In the genomic region with DNA sequence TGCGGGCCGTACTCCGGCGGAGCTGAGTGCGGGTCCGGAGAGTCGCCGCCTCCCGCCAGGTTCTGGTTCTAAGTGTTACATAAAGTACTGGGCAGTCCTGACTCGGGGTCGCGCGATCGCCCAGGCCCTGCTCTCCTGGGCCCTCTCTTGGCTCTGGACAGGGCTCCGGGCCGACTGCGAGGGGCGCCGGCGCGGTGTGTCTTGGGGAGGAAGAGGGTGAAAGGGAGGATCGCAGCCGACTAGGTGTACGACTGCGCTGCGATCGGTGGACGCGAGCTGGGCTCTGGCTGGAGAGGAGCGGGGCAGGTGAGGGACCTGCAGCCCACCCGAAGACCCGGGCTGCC, we compare ENCODE assay signal across 8 mouse cellular contexts. TPM values are rescaled to one million over a fixed set of nuclear protein-coding genes. Genes with fewer than 3 reads are reported as not detected.
DNase-seq lines count a peak whose midpoint lies in the region; ATAC-seq and TF ChIP-seq lines count a peak whose summit lies in the region.

No protein-coding gene starts in this region.

- TF ChIP-seq CTCF in CH12.LX (conservative IDR thresholded peaks at IDR 0.05 in 1 of 2, IDR thresholded peaks at IDR 0.05 in 1 of 2; ENCODE audit: low read depth in 2 of 2, low read length in 2 of 2) = no peak

- ATAC-seq in heart, embryonic 14.5 days (ENCODE audit: insufficient number of reproducible peaks, insufficient read depth, low FRiP score, low read depth) = no peak
- no peak for ATAC-seq in embryonic facial prominence, embryonic 15.5 days (ENCODE audit: insufficient number of reproducible peaks, low FRiP score, low TSS enrichment, low read depth)
- ATAC-seq in neural tube, embryonic 13.5 days (ENCODE audit: low read depth) = no peak
- ATAC-seq in granulocyte monocyte progenitor cell, adult 5-6 weeks (replicated peaks; ENCODE audit: poor library complexity, severe bottlenecking) = no peak

- DNase-seq in heart, adult 9 months (ENCODE audit: low spot score in 2 of 2) = no peak
- DNase-seq in CH12.LX (ENCODE audit: extremely low read depth) = no peak
- DNase-seq in left cerebral cortex, postnatal 4 days = peak; percentile 45
- DNase-seq in cerebellum, postnatal 25 days = no peak

- H3K4me3 ChIP-seq in heart, embryonic 14.5 days (ENCODE audit: control insufficient read depth in 1 of 2, insufficient read depth in 1 of 2, low read depth in 1 of 2, low read length in 2 of 2) = peak overlapping the region; percentile 86 to 96
- peak overlapping the region; percentile 65 to 77 (median 65) for H3K4me3 ChIP-seq in CH12.LX (replicated peaks in 1 of 3; ENCODE audit: low read depth in 2 of 3, low read length in 2 of 3, poor library complexity in 1 of 3)
- H3K4me3 ChIP-seq in embryonic facial prominence, embryonic 15.5 days (replicated peaks) = peak overlapping the region; percentile 95
- peak overlapping the region; percentile 98 for H3K4me3 ChIP-seq in neural tube, embryonic 13.5 days

- no peak for TF ChIP-seq EP300 in CH12.LX (IDR thresholded peaks at IDR 0.05; ENCODE audit: low read length)

- intact Hi-C loops in left cerebral cortex, postnatal 4 days (cut with DNase I) = loop anchor here (10.0 kb wide), 1 partner anchor 147 kb away; the partner anchor contains the start of gene 1700016D06Rik

- H3K9ac ChIP-seq in heart, embryonic 14.5 days (ENCODE audit: low read length) = peak overlapping the region; percentile 97
- H3K9ac ChIP-seq in CH12.LX (ENCODE audit: insufficient read depth, low read depth) = peak overlapping the region; percentile 70
- peak overlapping the region; percentile 95 for H3K9ac ChIP-seq in embryonic facial prominence, embryonic 15.5 days
- H3K9ac ChIP-seq in neural tube, embryonic 13.5 days = peak overlapping the region; percentile 98

- H3K27ac ChIP-seq in heart, embryonic 14.5 days (replicated peaks in 1 of 2; ENCODE audit: control insufficient read depth in 1 of 2, insufficient read depth in 1 of 2, low read depth in 2 of 2, low read length in 2 of 2) = peak overlapping the region; percentile 87 to 99
- peak overlapping the region; percentile 58 for H3K27ac ChIP-seq in CH12.LX (ENCODE audit: insufficient read depth, low read depth)
- H3K27ac ChIP-seq in embryonic facial prominence, embryonic 15.5 days (replicated peaks) = peak overlapping the region; percentile 100
- peak overlapping the region; percentile 100 for H3K27ac ChIP-seq in neural tube, embryonic 13.5 days (replicated peaks)

- 1% methylated on average over 30 of the region's 32 CpGs for WGBS in heart, embryonic 14.5 days
- 0% methylated on average over 32 of the region's 32 CpGs for WGBS in embryonic facial prominence, embryonic 15.5 days
- WGBS in neural tube, embryonic 13.5 days = under 1% methylated on average over 32 of the region's 32 CpGs

- in situ Hi-C loops in CH12.LX (cut with MboI; ENCODE audit: low pct_ligation_motif_present, low pct_unique_long_range_greater_than_20kb, low sequenced_read_pairs) = no loop called here

- no peak for TF ChIP-seq POLR2A in CH12.LX (IDR thresholded peaks at IDR 0.05; ENCODE audit: low read depth, low read length)

- no peaks in the 10 kb centered on the region for H3K27me3 ChIP-seq in heart, embryonic 14.5 days (ENCODE audit: control insufficient read depth, insufficient read depth, low read length)
- no peaks in the 10 kb centered on the region for H3K27me3 ChIP-seq in CH12.LX (replicated peaks)
- no peaks in the 10 kb centered on the region for H3K27me3 ChIP-seq in embryonic facial prominence, embryonic 15.5 days
- H3K27me3 ChIP-seq in neural tube, embryonic 13.5 days = no peaks in the 10 kb centered on the region

- dilution Hi-C loops in CH12.LX (cut with MboI; ENCODE audit: extremely low pct_ligation_motif_present, extremely low pct_unique_long_range_greater_than_20kb, low sequenced_read_pairs) = no loop called here

- peak overlapping the region; percentile 83 for H3K4me2 ChIP-seq in heart, embryonic 14.5 days (ENCODE audit: low read length)
- H3K4me2 ChIP-seq in CH12.LX (ENCODE audit: insufficient read depth, low read depth, poor library complexity, severe bottlenecking) = peak overlapping the region; percentile 17; the same call in 1 of the 2 replicates
- peak overlapping the region; percentile 76 for H3K4me2 ChIP-seq in embryonic facial prominence, embryonic 15.5 days (replicated peaks)
- peak overlapping the region; percentile 70 for H3K4me2 ChIP-seq in neural tube, embryonic 13.5 days

- no peaks in the 10 kb centered on the region for H3K9me3 ChIP-seq in heart, embryonic 14.5 days (ENCODE audit: control insufficient read depth, low read length)
- H3K9me3 ChIP-seq in CH12.LX (replicated peaks; ENCODE audit: low read length) = no peaks in the 10 kb centered on the region
- no peaks in the 10 kb centered on the region for H3K9me3 ChIP-seq in embryonic facial prominence, embryonic 15.5 days (replicated peaks)
- no peaks in the 10 kb centered on the region for H3K9me3 ChIP-seq in neural tube, embryonic 13.5 days

- H3K4me1 ChIP-seq in heart, embryonic 14.5 days (ENCODE audit: control insufficient read depth in 2 of 2, insufficient read depth in 2 of 2, low read length in 2 of 2) = peaks cover 0 to 25% of the 10 kb centered on the region in 2 experiments; a peak in 2 of 4 replicates
- H3K4me1 ChIP-seq in CH12.LX (ENCODE audit: control insufficient read depth in 1 of 2, insufficient read depth in 2 of 2) = peaks cover 10 to 30% of the 10 kb centered on the region in 2 experiments; a peak in 2 of 4 replicates
- H3K4me1 ChIP-seq in embryonic facial prominence, embryonic 15.5 days = peaks cover 19% of the 10 kb centered on the region
- H3K4me1 ChIP-seq in neural tube, embryonic 13.5 days (replicated peaks) = peaks cover 34% of the 10 kb centered on the region

- no peak for TF ChIP-seq RAD21 in CH12.LX (IDR thresholded peaks at IDR 0.05; ENCODE audit: low read depth, low read length)

- peaks cover 14% of the 10 kb centered on the region for H3K36me3 ChIP-seq in heart, embryonic 14.5 days (ENCODE audit: control insufficient read depth, insufficient read depth, low read length)
- H3K36me3 ChIP-seq in CH12.LX (replicated peaks in 1 of 2; ENCODE audit: control insufficient read depth in 1 of 2, insufficient read depth in 1 of 2, low read length in 1 of 2) = peaks cover 12 to 21% of the 10 kb centered on the region in 2 experiments
- peaks cover 11% of the 10 kb centered on the region for H3K36me3 ChIP-seq in embryonic facial prominence, embryonic 15.5 days
- H3K36me3 ChIP-seq in neural tube, embryonic 13.5 days = peaks cover 13% of the 10 kb centered on the region

- H3K79me2 ChIP-seq in CH12.LX (replicated peaks; ENCODE audit: control insufficient read depth, extremely low read depth, insufficient read depth, poor library complexity, severe bottlenecking) = peaks cover 39% of the 10 kb centered on the region

TF ChIP-seq in CH12.LX, 34 proteins besides CTCF, POLR2A, EP300 and RAD21:
- TF ChIP-seq ZC3H11A (IDR thresholded peaks at IDR 0.05; ENCODE audit: low read depth, low read length) = no peak
- TF ChIP-seq KAT2A (IDR thresholded peaks at IDR 0.05; ENCODE audit: insufficient replicate concordance, low read length) = no peak
- no peak for TF ChIP-seq JUND (conservative IDR thresholded peaks at IDR 0.05; ENCODE audit: low read depth, low read length)
- no peak for TF ChIP-seq MAFK (IDR thresholded peaks at IDR 0.05; ENCODE audit: insufficient replicate concordance, low read length)
- TF ChIP-seq MXI1 (IDR thresholded peaks at IDR 0.05; ENCODE audit: low read depth, low read length) = peak; percentile 65; the same call in 1 of the 2 replicates
- no peak for TF ChIP-seq CHD1 (IDR thresholded peaks at IDR 0.05; ENCODE audit: low read depth, low read length)
- no peak for TF ChIP-seq BHLHE40 (IDR thresholded peaks at IDR 0.05; ENCODE audit: low read depth, low read length)

RNA-seq across cellular contexts. Expression of gene Ing1, which starts 2.0 kb away (rescaled TPM):
- polyA plus RNA-seq in heart, embryonic 14.5 days (2014; fragmentation: Nextera tagmentation; extraction: Ambion mirVana) = 25.7 and 26.6 TPM in 2 replicates
- 25.0 and 30.9 TPM in 2 replicates for total RNA-seq in CH12.LX (2012; rRNA removed)
- 33.1 and 33.8 TPM in 2 replicates for total RNA-seq in CH12.LX (2014; rRNA removed)
- 47.8 and 65.3 TPM in 2 replicates for polyA plus RNA-seq in CH12.LX (2012; ENCODE audit: insufficient read length, low read depth)
- 36.3 and 49.5 TPM in 2 replicates for polyA plus RNA-seq in embryonic facial prominence, embryonic 15.5 days (2015; fragmentation: Nextera tagmentation; extraction: Ambion mirVana)
- 10 to 100 TPM; 61.3 to 65.7 TPM for total RNA-seq in left cerebral cortex, postnatal 4 days (2021)
- polyA plus RNA-seq in neural tube, embryonic 13.5 days (2015; fragmentation: Nextera tagmentation; extraction: Ambion mirVana) = 54.4 and 56.9 TPM in 2 replicates
- 33.8 and 43.3 TPM in 2 replicates for total RNA-seq in granulocyte monocyte progenitor cell, adult 5-6 weeks (2014; fragmentation: Nextera tagmentation)
- 40.8 and 49.2 TPM in 2 replicates for total RNA-seq in granulocyte monocyte progenitor cell, adult 5-6 weeks (2017)

RNA-seq across cellular contexts. Expression of gene Cars2, which starts 6.8 kb away (rescaled TPM):
- 27.9 and 31.1 TPM in 2 replicates for polyA plus RNA-seq in heart, embryonic 14.5 days (2014; fragmentation: Nextera tagmentation; extraction: Ambion mirVana)
- total RNA-seq in CH12.LX (2012; rRNA removed) (67.1 and 67.4 TPM in 2 replicates), CH12.LX (2014; rRNA removed) (45.6 and 48.5 TPM in 2 replicates)
- polyA plus RNA-seq in CH12.LX (2012; ENCODE audit: insufficient read length, low read depth) = 45.7 and 46.4 TPM in 2 replicates
- 28.7 and 31.4 TPM in 2 replicates for polyA plus RNA-seq in embryonic facial prominence, embryonic 15.5 days (2015; fragmentation: Nextera tagmentation; extraction: Ambion mirVana)
- 10 to 100 TPM; 33.4 to 37.2 TPM for total RNA-seq in left cerebral cortex, postnatal 4 days (2021)
- 25.1 and 25.4 TPM in 2 replicates for polyA plus RNA-seq in neural tube, embryonic 13.5 days (2015; fragmentation: Nextera tagmentation; extraction: Ambion mirVana)
- 51.9 and 58.5 TPM in 2 replicates for total RNA-seq in granulocyte monocyte progenitor cell, adult 5-6 weeks (2014; fragmentation: Nextera tagmentation)
- 38.4 and 39.0 TPM in 2 replicates for total RNA-seq in granulocyte monocyte progenitor cell, adult 5-6 weeks (2017)

Comparison
In these comparisons a context has a peak if more than half of its experiments do, and no peak if none do; other contexts are left out.
1. H3K4me2 ChIP-seq: peak in every context shown above with its lines; median percentile 83 in heart, embryonic 14.5 days; 76 in embryonic facial prominence, embryonic 15.5 days; 70 in neural tube, embryonic 13.5 days; 17 in CH12.LX.